Mouse (Mus musculus): ENCODE measurements around the gene Fam161a.

The Fam161a gene

GRCm38 (mm10) chr11:23007481-23008180 is at the start of gene Fam161a:
TSS of gene Fam161a (plus strand) at chr11:23007531.
- peak; percentile 79 for DNase-seq (ENCODE audit: low read depth)

DNA sequence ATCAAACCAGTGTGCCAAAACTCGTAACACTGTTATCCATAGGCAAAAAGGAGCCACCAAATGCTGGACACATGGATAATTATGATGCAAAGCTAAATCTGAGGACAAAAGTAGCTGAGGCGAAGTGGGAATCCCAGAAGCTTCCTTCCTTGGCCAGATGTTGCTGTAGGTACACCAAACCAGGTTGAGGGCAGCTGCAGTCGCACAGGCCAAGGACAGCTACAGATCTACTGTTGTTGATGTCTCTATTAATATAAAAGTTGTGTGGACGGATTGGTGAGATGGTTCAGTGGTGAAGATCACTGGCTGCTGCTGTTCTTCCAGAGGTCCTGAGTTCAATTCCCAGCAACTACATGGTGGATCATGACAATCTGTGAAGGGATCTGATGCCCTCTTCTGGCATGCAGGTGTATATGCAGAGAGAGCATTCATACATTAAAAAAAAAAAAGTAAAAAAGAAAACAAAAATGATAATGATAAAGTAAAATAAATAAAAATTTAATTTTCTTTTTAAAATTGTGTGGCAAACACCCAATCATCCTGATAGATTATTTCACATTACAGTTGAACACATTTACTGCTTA is 49.4 kb upstream of the Fam161a start:
- DNase-seq (ENCODE audit: low read depth) = no peak

- no peak for DNase-seq (ENCODE audit: low read depth)
Measured at GRCm38 (mm10) chr11:22962101-22962500, 45.2 kb upstream of the Fam161a start.

- no peak for DNase-seq (ENCODE audit: low read depth)
Measured at GRCm38 (mm10) chr11:22964401-22964800, 42.9 kb upstream of the Fam161a start.

DNA sequence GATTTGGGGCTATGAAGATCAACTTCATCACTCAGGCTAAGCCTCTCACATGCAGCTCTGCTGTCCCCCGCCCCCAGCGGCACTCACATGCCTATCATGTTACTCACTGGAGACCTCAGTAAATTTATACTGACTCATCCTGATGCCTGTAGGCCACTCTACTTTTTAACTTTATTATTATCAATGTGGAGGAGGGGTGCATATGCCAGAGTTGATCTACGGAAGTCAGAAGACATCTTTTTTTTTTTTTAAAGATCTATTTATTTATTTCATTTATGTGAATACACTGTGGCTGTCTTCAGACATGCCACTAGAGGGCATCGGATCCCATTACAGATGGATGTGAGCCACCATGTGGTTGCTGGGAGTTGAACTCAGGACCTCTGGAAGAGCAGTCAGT is 41.8 kb upstream of the Fam161a start:
- DNase-seq (ENCODE audit: low read depth) = no peak

DNA sequence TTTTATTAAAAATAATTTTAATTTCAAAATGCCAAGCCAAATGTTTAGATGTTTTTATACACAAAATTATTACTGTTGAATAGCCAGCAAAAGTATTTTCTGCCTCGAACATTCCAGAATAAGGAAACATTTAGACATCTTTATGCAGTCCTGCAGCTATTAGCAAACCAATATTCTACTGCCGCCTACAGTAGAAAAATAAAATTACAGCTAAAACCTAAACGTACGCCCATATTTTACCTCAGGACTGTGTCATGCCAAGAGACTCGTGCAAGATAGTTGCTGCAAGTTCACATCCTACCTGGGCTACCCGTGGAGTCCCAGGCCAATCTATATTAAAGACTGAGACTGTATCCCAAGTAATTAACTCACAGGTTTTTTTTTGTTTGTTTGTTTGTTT is 37.8 kb upstream of the Fam161a start:
- no peak for DNase-seq (ENCODE audit: low read depth)

- DNase-seq (ENCODE audit: low read depth) = no peak
Measured at GRCm38 (mm10) chr11:22970546-22970945, 36.8 kb upstream of the Fam161a start.

DNA sequence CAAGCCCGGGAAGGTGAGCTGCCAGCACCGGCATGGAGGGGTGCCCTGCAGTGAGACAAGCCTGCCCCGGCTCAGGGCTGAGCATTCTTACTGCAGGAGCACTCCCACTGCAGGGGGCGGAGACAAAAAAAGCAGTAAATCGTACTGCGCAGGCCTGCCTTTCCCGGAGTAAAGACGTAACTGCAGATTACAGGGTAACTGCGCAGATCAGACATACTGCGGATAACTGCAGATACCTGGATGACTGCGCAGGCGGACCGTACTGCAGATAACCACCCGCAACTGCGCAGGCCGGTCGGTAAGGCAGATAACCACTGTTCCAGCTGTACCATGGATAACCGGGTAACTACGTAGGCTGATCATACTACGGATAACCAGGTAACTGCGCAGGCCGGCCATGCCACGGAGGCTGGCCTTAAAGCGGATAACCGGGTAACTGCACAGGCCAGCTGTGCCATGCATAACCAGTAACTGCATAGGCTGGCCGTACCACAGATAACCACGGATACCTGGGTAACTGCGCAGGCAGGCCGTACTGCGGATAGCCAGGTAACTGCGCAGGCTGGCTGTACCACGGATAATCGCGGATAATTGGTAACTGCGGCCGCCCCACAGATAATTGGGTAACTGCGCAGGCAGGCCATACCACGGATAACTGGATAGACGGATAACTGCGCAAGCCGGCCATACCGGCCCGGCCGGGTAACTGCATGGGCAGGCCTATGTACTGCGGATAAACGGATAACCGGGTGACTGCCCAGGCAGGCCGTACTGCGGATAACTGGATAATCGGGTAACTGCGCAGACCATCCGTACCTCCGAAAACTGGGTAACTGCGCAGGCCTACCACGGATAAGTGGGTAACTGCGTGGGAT is 35.3 kb upstream of the Fam161a start, which contains the start of gene Zrsr1:
TSS of gene Zrsr1 (plus strand) at position 171 of the 875 bp plus-strand sequence.
- no peak for DNase-seq (ENCODE audit: low read depth)

GRCm38 (mm10) chr11:22972746-22973526 is 34.4 kb upstream of the Fam161a start:
- peak; percentile 63 for DNase-seq (ENCODE audit: low read depth)

DNA sequence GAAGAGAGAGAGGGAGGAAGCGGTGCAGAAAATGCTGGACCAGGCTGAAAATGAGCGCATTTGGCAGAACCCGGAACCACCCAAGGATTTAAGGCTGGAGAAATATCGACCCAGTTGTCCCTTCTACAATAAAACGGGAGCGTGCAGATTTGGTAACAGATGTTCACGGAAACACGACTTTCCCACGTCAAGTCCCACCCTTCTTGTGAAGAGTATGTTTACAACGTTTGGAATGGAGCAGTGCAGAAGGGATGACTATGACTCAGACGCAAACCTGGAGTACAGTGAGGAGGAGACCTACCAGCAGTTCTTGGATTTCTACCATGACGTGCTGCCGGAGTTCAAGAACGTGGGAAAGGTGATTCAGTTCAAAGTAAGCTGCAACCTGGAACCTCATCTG is 33.7 kb upstream of the Fam161a start:
- no peak for DNase-seq (ENCODE audit: low read depth)

DNA sequence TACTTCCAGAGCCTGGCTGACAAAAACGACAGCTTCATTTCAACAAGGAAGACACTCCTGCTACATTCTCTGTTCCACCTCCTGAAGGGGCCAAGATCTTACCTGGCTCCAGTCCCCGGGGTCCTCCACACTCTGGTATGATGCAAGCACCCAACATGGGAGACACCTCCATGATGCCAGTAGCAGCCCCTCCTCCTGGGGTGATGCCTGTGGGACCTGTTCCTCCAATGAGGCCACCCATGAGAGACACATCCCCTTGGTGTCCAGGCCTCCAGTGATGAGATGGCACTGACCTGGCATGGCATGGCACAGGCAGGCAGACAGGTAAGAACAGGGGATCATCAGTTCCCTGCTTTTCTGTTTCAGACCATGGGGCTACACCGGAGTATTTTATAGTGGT is 29.1 kb upstream of the Fam161a start:
- DNase-seq (ENCODE audit: low read depth) = no peak

- DNase-seq (ENCODE audit: low read depth) = no peak
Measured at GRCm38 (mm10) chr11:22978711-22979110, 28.6 kb upstream of the Fam161a start.

- DNase-seq (ENCODE audit: low read depth) = no peak
Measured at GRCm38 (mm10) chr11:22979221-22979620, 28.1 kb upstream of the Fam161a start.

DNA sequence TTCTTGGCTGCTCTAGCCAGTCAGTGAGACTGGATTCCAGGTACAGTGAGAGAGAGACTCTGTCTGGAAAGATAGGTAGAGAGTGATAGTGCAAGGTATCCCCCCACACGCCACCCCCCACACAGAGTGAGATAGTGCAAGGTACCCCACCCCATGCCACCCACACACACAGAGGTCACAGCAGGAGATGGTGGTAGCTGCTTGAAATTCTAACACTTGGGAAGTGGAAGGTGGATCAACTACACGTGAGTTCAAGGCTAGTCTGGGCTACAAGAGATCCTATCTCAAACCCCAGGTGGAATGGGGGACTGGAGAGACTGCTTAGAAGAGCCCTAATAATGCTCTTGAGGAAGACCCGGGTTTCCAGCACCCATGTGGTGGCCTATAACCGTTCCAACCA is 26.3 kb upstream of the Fam161a start:
- no peak for DNase-seq (ENCODE audit: low read depth)

DNA sequence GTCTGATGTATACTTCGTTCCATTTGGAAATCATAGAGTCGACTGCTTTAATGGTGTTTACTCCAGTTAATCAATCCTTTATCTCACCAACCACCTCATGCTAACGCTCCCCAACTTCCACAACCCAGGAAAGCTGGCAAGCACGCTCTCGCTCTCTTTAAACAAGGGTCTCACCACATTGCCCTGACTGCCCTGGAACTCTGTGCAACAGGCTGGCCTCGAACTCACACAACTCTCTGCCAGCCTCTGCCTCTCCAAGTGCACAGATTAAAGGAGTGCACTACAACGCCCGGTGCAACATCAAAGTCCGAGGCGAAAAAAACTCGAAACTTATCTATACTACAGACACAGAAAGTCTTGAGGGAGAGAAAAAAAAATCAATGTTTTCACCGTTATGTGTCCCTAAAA is 25.8 kb upstream of the Fam161a start:
- no peak for DNase-seq (ENCODE audit: low read depth)

DNA sequence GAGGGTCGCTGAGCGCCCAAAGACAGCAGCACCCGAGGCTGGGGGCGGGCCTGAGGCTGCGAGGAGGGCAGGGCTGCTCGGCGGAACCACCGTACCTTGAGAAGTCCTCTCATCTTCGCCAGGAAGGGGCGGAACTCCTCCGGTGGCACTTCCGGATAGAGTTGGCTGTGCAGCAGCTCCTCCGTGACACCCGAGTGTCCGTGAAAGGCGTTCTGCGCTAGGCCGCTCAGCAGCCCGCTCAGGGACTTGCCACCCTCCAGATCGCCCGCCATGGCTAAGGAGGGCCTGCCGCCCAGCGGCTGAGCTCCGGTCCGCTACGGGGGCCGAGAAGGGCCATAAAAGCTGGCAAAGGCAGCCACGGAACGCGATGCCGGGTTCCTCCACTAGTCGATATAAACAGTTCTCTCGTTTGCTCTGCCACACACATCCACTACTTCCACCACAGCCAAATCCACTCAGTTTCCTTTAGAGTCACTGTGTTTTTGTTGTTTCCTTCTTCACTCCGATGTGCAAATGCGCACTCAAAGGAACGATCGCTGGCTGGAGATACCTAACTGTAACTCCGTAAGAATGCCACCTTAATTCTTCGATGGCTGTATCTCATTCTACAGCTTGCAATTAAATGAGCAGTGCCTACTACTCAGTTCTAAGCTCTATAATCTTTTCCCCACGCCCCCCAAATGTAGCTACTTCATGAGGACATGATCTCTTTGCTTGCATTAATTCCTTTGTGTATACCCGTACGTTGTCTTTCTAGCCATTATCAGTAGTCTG is 25.2 kb upstream of the Fam161a start, which contains the start of the genes Gm28048 and Commd1:
TSS of gene Gm28048 (minus strand) at position 107 of the 774 bp plus-strand sequence.
TSS of gene Commd1 (minus strand) at position 399 of the 774 bp plus-strand sequence.
- peak; percentile 88 for DNase-seq (ENCODE audit: low read depth)

- DNase-seq (ENCODE audit: low read depth) = no peak
Measured at GRCm38 (mm10) chr11:22982846-22983245, 24.5 kb upstream of the Fam161a start.

- DNase-seq (ENCODE audit: low read depth) = no peak
Measured at GRCm38 (mm10) chr11:22985510-22985909, 21.8 kb upstream of the Fam161a start.

DNA sequence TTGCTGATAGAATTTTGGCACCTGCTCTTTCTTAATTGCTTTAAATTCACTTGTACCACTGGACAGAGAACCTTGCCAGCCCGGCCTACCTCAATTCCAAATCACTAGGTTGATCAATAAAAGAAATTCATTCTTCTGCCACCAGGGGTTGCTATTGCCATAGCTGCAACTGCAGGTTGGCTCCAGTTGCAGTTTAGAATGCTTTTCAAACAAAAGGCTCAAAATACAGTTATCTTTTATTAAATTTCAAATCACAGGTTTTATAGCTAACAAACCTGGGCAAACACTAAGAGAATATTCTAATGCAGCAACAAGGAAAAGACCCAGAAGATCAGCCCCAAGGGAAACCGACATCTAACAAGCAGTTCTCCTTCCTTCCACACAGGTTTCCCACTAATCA is 20.0 kb upstream of the Fam161a start:
- peak; percentile 72 for DNase-seq (ENCODE audit: low read depth)

- no peak for DNase-seq (ENCODE audit: low read depth)
Measured at GRCm38 (mm10) chr11:22989786-22990185, 17.5 kb upstream of the Fam161a start.

Measured in c-Kit-positive CD71-negative TER-119-negative erythroid progenitor cells, embryonic 14.5 days (primary cell).